8 mouse cellular contexts compared by ENCODE assay signal in the genomic region with DNA sequence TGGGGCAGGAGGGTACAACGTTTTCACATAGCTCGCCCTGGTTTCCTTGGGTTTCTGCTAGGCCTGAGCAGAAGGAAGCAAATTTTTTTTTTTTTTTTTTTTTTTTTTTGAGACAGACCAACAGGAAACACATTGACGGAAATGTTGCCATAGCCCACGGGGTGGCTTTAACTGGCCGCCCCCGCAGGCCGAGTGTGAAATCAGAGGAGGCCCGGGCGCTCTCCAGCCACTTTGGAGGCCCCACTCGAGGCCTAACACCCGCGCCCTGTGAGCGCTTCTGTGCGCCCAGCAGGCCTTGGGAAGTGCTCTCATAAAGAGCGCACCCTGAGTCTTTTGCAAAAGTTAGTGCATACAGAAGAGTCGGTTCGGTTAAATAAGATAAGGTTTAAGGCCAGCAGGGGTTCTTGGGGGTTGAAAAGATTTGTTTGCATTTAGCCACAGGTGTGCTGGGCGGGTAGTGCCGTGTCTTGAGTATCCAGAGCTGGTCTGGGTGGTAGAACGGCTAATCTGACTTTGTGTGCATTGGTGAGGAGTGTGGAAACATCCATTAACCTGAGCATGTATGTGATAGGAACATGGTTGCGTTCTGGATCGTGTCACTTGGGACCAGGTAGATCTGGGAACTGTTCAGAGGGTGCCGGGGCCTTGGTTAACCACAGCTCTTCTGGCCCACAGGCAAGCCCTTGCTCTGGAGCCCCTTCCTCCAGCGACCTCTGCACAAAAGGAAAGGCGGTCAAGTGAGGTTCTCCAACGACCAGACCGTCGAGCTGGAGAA. TPM values are rescaled to one million over a fixed set of nuclear protein-coding genes. Genes with fewer than 3 reads are reported as not detected.
A peak's percentile ranks its signal among the peaks of the same experiment; 100 is the strongest.
DNase-seq lines count a peak whose midpoint lies in the region; ATAC-seq and TF ChIP-seq lines count a peak whose summit lies in the region.

No protein-coding gene starts in this region.

- no peak for TF ChIP-seq CTCF in gastrocnemius, adult 2 months (IDR thresholded peaks at IDR 0.05)
- TF ChIP-seq CTCF in cerebellum, adult 2 months (IDR thresholded peaks at IDR 0.05; ENCODE audit: borderline replicate concordance, insufficient read depth, low read depth, low read length), result no peak

- peak overlapping the region; percentile 83; the same call in 1 of the 2 replicates for H3K27ac ChIP-seq in gastrocnemius, adult 2 months
- no peak overlapping the region for H3K27ac ChIP-seq in ES-E14 (ENCODE audit: insufficient read depth, low read depth, low read length, poor library complexity, severe bottlenecking)
- H3K27ac ChIP-seq in cerebellum, adult 2 months (ENCODE audit: insufficient read depth, low read length), result no peak overlapping the region

- H3K9me3 ChIP-seq in ES-E14 (ENCODE audit: control insufficient read depth, insufficient read depth, low read depth, low read length), result no peaks in the 10 kb centered on the region

- intact Hi-C loops in gastrocnemius, adult 2 months (cut with DNase I), result no loop called here

- in situ Hi-C loops in ES-E14 (cut with MboI; ENCODE audit: low sequenced_read_pairs in 2 of 2, unreplicated experiment in 2 of 2), result no loop called here

- H3K4me3 ChIP-seq in gastrocnemius, adult 2 months, result peak overlapping the region; percentile 74
- H3K4me3 ChIP-seq in ES-E14 (ENCODE audit: insufficient read depth in 1 of 2, low read depth in 1 of 2, low read length in 2 of 2, poor library complexity in 1 of 2, severe bottlenecking in 1 of 2), result peak overlapping the region; percentile 1 to 93; a peak in 2 of 4 replicates
- H3K4me3 ChIP-seq in cerebellum, adult 2 months (replicated peaks; ENCODE audit: insufficient read depth, low read depth, low read length), result no peak overlapping the region

- peaks cover 6 to 11% of the 10 kb centered on the region in 2 experiments; a peak in 2 of 4 replicates for H3K4me1 ChIP-seq in ES-E14 (ENCODE audit: control insufficient read depth in 2 of 2, insufficient read depth in 2 of 2, low read length in 2 of 2, poor library complexity in 1 of 2)
- H3K4me1 ChIP-seq in cerebellum, adult 2 months (ENCODE audit: control insufficient read depth, insufficient read depth, low read length), result no peaks in the 10 kb centered on the region

- TF ChIP-seq POLR2A in cerebellum, adult 2 months (IDR thresholded peaks at IDR 0.05; ENCODE audit: borderline replicate concordance, insufficient read depth, low read length), result no peak

- no peak overlapping the region for H3K9ac ChIP-seq in ES-E14 (ENCODE audit: insufficient read depth, low read depth, low read length, poor library complexity, severe bottlenecking)

- no peaks in the 10 kb centered on the region for H3K36me3 ChIP-seq in ES-E14 (ENCODE audit: control insufficient read depth, insufficient read depth, low read length, poor library complexity, severe bottlenecking)

- peak; percentile 31 for DNase-seq in gastrocnemius, adult 2 months
- DNase-seq in gastrocnemius, adult 8-10 months (ENCODE audit: low spot score in 2 of 2), result no peak
- peak; percentile 20 for DNase-seq in ES-E14 (ENCODE audit: low read depth, low spot score)
- peak; percentile 14 to 38 for DNase-seq in heart, adult 9 months (ENCODE audit: low spot score in 2 of 2)
- peak; percentile 18 to 60 for DNase-seq in kidney, postnatal 25 days
- no peak for DNase-seq in cerebellum, adult 2 months
- no peak for DNase-seq in frontal cortex, postnatal 25 days (ENCODE audit: low spot score in 2 of 2)

- peak; percentile 56 for ATAC-seq in megakaryocyte, adult 5-6 weeks (ENCODE audit: poor library complexity, severe bottlenecking)

- H3K27me3 ChIP-seq in cerebellum, adult 2 months (ENCODE audit: control insufficient read depth, insufficient read depth, low read length), result peaks cover 11% of the 10 kb centered on the region; the same call in 1 of the 2 replicates

- WGBS in cerebellum, adult 2 months, result 13% methylated on average over 28 of the region's 28 CpGs

TF ChIP-seq in ES-E14, 5 proteins besides CTCF, POLR2A, EP300 and RAD21:
- 0 out of 2 replicates have a peak, but pooled peaks have one; percentile 61 for TF ChIP-seq ZNF384 (IDR thresholded peaks at IDR 0.05; ENCODE audit: low read depth, low read length)
- no peak for TF ChIP-seq CHD2 (IDR thresholded peaks at IDR 0.05; ENCODE audit: low read depth, low read length)

RNA-seq across cellular contexts. Expression of gene Hhex, which starts 2.1 kb away (rescaled TPM):
- total RNA-seq in gastrocnemius, adult 2 months (2021), result 1 to 10 TPM in 1 of 2 experiments, under 1 TPM in 1; 0.84 to 1.3 TPM
- 1 to 10 TPM in 3 of 4 experiments, under 1 TPM in 1; 0.92 to 1.4 (median 1.1) TPM for total RNA-seq in gastrocnemius, adult 8-10 months (2022)
- 1.9 and 2.1 TPM in 2 replicates for total RNA-seq in ES-E14 (2012; rRNA removed)
- total RNA-seq in megakaryocyte, adult 5-6 weeks (2015), result 113 and 118 TPM in 2 replicates
- total RNA-seq in megakaryocyte, adult 5-6 weeks (2017), result 26.5 and 34.9 TPM in 2 replicates
- polyA plus RNA-seq in cerebellum, adult 2 months (2012; rRNA removed), result 1.7 and 1.9 TPM in 2 replicates

Comparison
In these comparisons a context has a peak if more than half of its experiments do, and no peak if none do; other contexts are left out.
1. DNase-seq: peak in gastrocnemius, adult 2 months (single experiment), ES-E14 (single experiment), heart, adult 9 months (2 of 2) and kidney, postnatal 25 days (2 of 2); none in gastrocnemius, adult 8-10 months (0 of 2), cerebellum, adult 2 months (0 of 2) and frontal cortex, postnatal 25 days (0 of 2).